Mouse (Mus musculus) limb, embryonic 14.5 days (tissue): ENCODE data around the gene 6430571L13Rik. TPM values are rescaled to one million over a fixed set of nuclear protein-coding genes. Genes with fewer than 3 reads are reported as not detected.

ENCODE experiments used
- ATAC-seq: fragments of 200-750 bp; cut with Nextera tagmentation; 2 replicates; pipeline ENCODE4 v1.8.0; 2017; ENCODE audit warnings: low read depth, moderate number of reproducible peaks, moderate TSS enrichment; ENCODE audit not compliant: low FRiP score
- DNase-seq: peaks from one replicate; pipeline ENCODE4 v3.0.0-alpha.2; 2015; ENCODE audit warnings: low spot score
- H3K27ac ChIP-seq: fragments of 300-500 bp; sonication (generic); replicated peaks from 2 replicates; pipeline ENCODE4 v1.5.1; 2014; ENCODE audit warnings: low read depth, mild to moderate bottlenecking, low read length, moderate library complexity, mixed read lengths
- H3K27me3 ChIP-seq: fragments of 300-500 bp; sonication (generic); 2 replicates; pipeline ENCODE4 v1.6.1; 2014; ENCODE audit warnings: low read length, mixed read lengths; ENCODE audit not compliant: control insufficient read depth, insufficient read depth
- H3K36me3 ChIP-seq: fragments of 300-500 bp; sonication (generic); 2 replicates; pipeline ENCODE4 v1.6.1; 2014; ENCODE audit warnings: mild to moderate bottlenecking, low read length, moderate library complexity, mixed read lengths; ENCODE audit not compliant: control insufficient read depth, insufficient read depth
- H3K4me1 ChIP-seq: fragments of 300-500 bp; sonication (generic); 2 replicates; pipeline ENCODE4 v1.6.1; 2014; ENCODE audit warnings: antibody characterized with exemption, low read length, mixed read lengths; ENCODE audit not compliant: control insufficient read depth, insufficient read depth
- H3K4me2 ChIP-seq: fragments of 300-500 bp; sonication (generic); replicated peaks from 2 replicates; pipeline ENCODE4 v1.6.1; 2014; ENCODE audit warnings: low read depth, mild to moderate bottlenecking, low read length, moderate library complexity; ENCODE audit not compliant: severe bottlenecking
- H3K4me3 ChIP-seq: fragments of 300-500 bp; sonication (generic); replicated peaks from 2 replicates; pipeline ENCODE4 v1.5.1; 2014; ENCODE audit warnings: low read length
- H3K9ac ChIP-seq: fragments of 300-500 bp; sonication (generic); 2 replicates; pipeline ENCODE4 v1.6.1; 2014; ENCODE audit warnings: mild to moderate bottlenecking, low read depth, low read length, moderate library complexity; ENCODE audit not compliant: severe bottlenecking
- H3K9me3 ChIP-seq: fragments of 300-500 bp; sonication (generic); 2 replicates; pipeline ENCODE4 v1.6.1; 2016; ENCODE audit warnings: low read length; ENCODE audit not compliant: control insufficient read depth
- POLR2A ChIP-seq: fragments of 200-500 bp; IDR thresholded peaks from 2 replicates; pipeline ENCODE4 v1.8.0; 2012; ENCODE audit warnings: inconsistent platforms, mild to moderate bottlenecking, moderate library complexity, borderline replicate concordance; ENCODE audit not compliant: insufficient read depth, insufficient read length; ENCODE audit errors: extremely low read depth
- WGBS: fragments of 180-500 bp; shearing (Covaris S2); extraction: QIAGEN DNeasy Blood & Tissue Kit; methylation state at CpG from one replicate; pipeline ENCODE4 v1.1.7; 2014; 5-methylcytosine and 5-hydroxymethylcytosine counted together
- polyA plus RNA-seq, 2 experiments: library from polyadenylated mRNA; depleted of rRNA in 1 of 2; stranded (reverse) in 1 of 2; unstranded in 1 of 2; fragments of >200 nt; fragmentation: Nextera tagmentation in 1 of 2; extraction: Ambion mirVana in 1 of 2; gene quantifications; 2 replicates each; pipeline versions ENCODE4 v1.2.1 to v1.2.3; 2012 to 2014

6430571L13Rik gene
- polyA plus RNA-seq, 2 experiments = 0.56 to 1.0 TPM

DNA sequence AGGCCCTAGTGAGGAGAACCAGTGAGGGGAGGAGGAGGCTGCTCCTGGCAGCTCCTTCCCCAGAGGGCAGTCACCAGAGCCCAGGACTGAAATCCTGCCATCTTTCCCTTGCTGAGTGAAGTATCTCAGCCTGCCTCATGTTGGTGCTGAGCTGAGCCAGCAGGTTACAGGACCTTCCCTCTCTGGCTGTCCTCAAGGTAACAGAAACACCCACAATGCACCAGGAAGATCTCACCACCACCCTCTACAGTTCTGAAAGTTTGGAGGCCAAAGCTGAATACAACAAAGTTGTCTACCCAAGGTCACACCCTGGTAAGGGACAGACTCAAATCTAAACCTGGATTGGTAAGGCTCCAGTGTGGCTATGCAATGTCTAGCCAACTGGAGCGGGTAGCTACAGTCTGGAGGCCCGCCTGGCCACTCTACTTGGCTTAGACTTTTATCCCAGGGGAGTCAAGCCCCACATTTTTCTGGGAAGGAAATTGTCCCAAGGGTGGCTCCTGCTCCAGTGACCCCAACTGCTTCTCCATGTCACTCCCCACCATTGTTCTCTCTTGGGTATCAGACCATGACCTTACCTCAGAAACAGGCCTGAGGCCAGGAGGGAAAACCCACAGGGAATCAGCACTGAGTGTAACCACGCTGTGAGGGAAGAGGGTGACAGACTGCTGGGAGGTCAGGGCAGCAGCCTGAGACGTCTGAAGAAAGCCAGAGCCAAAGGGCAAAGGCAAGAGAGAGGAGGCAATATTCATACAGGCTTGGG, 15.4 kb upstream of the 6430571L13Rik start:
- no peaks in the 10 kb centered on the region for H3K27me3 ChIP-seq
- H3K4me1 ChIP-seq = no peaks in the 10 kb centered on the region; the same call in 1 of the 2 replicates
- H3K4me3 ChIP-seq = no peak overlapping the region
- ATAC-seq = no peak
- H3K4me2 ChIP-seq = no peak overlapping the region
- no peak for TF ChIP-seq POLR2A
- no peaks in the 10 kb centered on the region for H3K9me3 ChIP-seq
- 0 out of 2 replicates have a peak, but pooled peaks cover 3% of the 10 kb centered on the region for H3K36me3 ChIP-seq
- no peak for DNase-seq
- 62% methylated on average over 4 of the region's 4 CpGs for WGBS
- no peak overlapping the region for H3K9ac ChIP-seq
- no peak overlapping the region for H3K27ac ChIP-seq

DNA sequence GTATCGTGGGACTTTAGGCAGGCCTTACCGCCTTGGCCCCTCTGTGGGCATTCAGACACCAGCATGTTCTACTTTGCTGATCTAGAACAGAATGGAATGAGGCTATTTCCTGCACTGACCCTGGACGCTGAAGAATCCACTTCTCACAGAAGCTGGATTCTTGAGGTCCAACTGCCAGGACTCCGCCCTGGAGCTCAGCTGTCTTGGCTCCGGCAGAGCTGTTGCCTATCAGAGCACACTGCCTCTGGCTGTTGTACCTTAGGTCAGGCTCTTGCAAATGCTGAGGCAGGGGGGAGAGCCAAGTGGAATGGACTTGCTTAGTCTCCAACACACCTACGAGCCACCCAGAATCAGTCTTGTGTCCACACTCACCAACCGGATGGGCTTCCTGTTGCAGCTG, 14.5 kb upstream of the 6430571L13Rik start:
- Histone ChIP-seq H3K9ac (no peak overlapping the region), H3K4me1 (no peaks in the 10 kb centered on the region; the same call in 1 of the 2 replicates), H3K27ac (no peak overlapping the region), H3K4me2 (no peak overlapping the region), H3K4me3 (no peak overlapping the region), H3K9me3 (no peaks in the 10 kb centered on the region), H3K27me3 (no peaks in the 10 kb centered on the region), H3K36me3 (peaks cover 7% of the 10 kb centered on the region; the same call in 1 of the 2 replicates)
- no peak for DNase-seq
- no peak for ATAC-seq
- TF ChIP-seq POLR2A = no peak
- 81% methylated on average over 7 of the region's 7 CpGs for WGBS

DNA sequence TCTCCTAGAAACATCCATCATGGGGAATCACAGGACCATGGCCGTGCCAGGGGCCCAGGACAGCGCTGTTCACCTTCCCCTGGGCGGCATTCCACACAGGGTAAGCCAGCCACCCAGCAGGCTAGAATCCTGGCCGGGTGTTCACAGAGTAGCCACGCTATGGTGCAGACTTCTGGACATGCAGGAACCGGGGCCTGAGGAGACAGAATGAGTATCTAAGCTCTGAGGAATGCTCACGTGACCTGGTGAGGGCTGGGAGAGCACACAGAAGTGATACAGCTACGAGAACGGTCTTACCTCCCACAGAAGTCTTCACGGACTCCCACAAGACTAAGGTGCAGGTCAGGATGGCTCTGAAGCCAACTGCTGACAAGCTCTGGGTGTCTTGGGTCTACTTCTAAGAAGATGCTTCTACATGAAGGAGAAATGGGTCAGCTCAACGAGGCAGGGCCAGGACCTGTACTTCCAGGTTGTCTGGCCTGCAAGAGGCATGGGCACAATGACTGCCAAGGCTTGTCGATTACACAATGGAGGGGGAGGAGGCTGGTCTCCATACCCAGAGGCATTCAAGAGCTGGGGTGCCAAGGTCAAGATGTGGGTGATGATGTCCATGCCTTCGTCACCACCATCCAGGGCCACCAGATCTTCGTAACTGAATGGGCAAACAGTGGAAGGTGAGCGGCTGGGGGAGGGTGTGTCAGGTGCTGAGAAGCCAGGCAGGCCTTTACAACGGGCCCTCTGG, 12.4 kb upstream of the 6430571L13Rik start:
- no peaks in the 10 kb centered on the region for H3K9me3 ChIP-seq
- no peak overlapping the region for H3K4me2 ChIP-seq
- H3K4me1 ChIP-seq = no peaks in the 10 kb centered on the region; the same call in 1 of the 2 replicates
- no peak overlapping the region for H3K27ac ChIP-seq
- no peak overlapping the region for H3K9ac ChIP-seq
- WGBS = 91% methylated on average over 16 of the region's 16 CpGs
- no peaks in the 10 kb centered on the region for H3K27me3 ChIP-seq
- no peak for DNase-seq
- no peak for TF ChIP-seq POLR2A
- H3K36me3 ChIP-seq = peaks cover 17% of the 10 kb centered on the region
- ATAC-seq = no peak
- H3K4me3 ChIP-seq = no peak overlapping the region

DNA sequence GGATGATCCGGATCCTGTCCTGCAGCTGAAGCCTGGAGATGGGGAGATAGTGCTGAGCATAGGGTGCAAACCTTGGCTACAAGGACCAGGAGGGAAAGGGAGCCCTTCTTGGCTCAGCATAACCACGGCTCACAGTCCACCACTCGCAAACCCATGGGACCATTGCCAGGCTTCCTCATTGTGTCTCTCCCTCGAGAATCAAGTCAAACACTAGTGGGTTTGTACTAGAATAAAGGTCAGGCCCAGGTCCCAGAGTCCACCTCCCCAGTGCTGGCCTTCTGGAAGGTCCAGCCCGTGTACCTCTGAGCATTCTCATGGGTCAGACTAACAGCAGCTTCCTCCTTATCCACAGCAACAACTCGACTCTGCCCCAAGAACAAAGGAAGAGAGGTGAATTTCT, 9.6 kb upstream of the 6430571L13Rik start:
- H3K4me3 ChIP-seq = no peak overlapping the region
- H3K36me3 ChIP-seq = peaks cover 20% of the 10 kb centered on the region
- ATAC-seq (no peak), DNase-seq (no peak)
- no peak overlapping the region for H3K27ac ChIP-seq
- H3K9me3 ChIP-seq = no peaks in the 10 kb centered on the region
- no peaks in the 10 kb centered on the region for H3K27me3 ChIP-seq
- H3K4me2 ChIP-seq = no peak overlapping the region
- TF ChIP-seq POLR2A = no peak
- H3K4me1 ChIP-seq = no peaks in the 10 kb centered on the region
- WGBS = 85% methylated on average over 6 of the region's 6 CpGs
- no peak overlapping the region for H3K9ac ChIP-seq

DNA sequence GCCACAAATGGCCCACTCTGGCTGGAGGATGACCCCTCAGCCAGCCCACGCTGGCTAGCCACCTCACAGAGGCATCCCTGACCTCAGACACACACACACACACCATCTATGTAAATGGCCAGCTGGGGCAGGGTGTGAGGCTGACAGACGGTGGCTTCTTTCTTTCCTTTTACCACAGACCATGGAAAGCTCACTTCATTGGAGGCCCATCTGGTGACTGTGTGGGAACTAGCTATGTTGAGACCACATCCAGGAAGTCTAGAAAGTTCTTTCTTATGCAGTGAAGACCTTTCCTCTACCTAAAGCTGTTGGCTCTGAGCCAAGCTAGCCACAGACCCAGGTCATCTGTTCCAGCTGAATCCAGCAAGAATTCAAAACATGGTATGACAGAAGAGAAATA, 6.7 kb upstream of the 6430571L13Rik start:
- TF ChIP-seq POLR2A = no peak
- H3K9me3 ChIP-seq = no peaks in the 10 kb centered on the region
- no peak overlapping the region for H3K4me2 ChIP-seq
- peaks cover 6% of the 10 kb centered on the region; the same call in 1 of the 2 replicates for H3K4me1 ChIP-seq
- H3K27me3 ChIP-seq = no peaks in the 10 kb centered on the region
- no peak overlapping the region for H3K9ac ChIP-seq
- WGBS = 52% methylated on average over 2 of the region's 2 CpGs
- H3K4me3 ChIP-seq = no peak overlapping the region
- H3K27ac ChIP-seq = no peak overlapping the region
- peaks cover 20% of the 10 kb centered on the region for H3K36me3 ChIP-seq
- ATAC-seq (no peak), DNase-seq (no peak)
